Comparison of ENCODE assay signal across 23 mouse cellular contexts in genomic region chr2:30299525-30299924, GRCm38 (mm10). TPM values are rescaled to one million over a fixed set of nuclear protein-coding genes. Genes with fewer than 3 reads are reported as not detected.
DNase-seq lines count a peak whose midpoint lies in the region; ATAC-seq and TF ChIP-seq lines count a peak whose summit lies in the region.
"Had no signal": no experiment of that assay in that cellular context is flagged by ENCODE, and none has a peak within 500 bp of the region (broad histone marks: within the 10 kb centered on the region; RNA-seq: fewer than 3 reads in every experiment).

No protein-coding gene starts in this region.

- H3K79me2 ChIP-seq in CH12.LX (replicated peaks; ENCODE audit: control insufficient read depth, extremely low read depth, insufficient read depth, poor library complexity, severe bottlenecking): no peaks in the 10 kb centered on the region; the same call in 1 of the 2 replicates

- intact Hi-C loops in left cerebral cortex, adult 2 months (cut with DNase I): no loop called here
- intact Hi-C loops in left cerebral cortex, postnatal 10 days (cut with DNase I): no loop called here

- 0 out of 2 replicates have a peak, but pooled peaks cover 2% of the 10 kb centered on the region for H3K4me1 ChIP-seq in heart, postnatal 0 days (ENCODE audit: control insufficient read depth, insufficient read depth)
- no peaks in the 10 kb centered on the region for H3K4me1 ChIP-seq in heart, embryonic 11.5 days (ENCODE audit: control insufficient read depth, insufficient read depth, low read length)
- H3K4me1 ChIP-seq in CH12.LX (ENCODE audit: control insufficient read depth in 1 of 2, insufficient read depth in 2 of 2): no peaks in the 10 kb centered on the region
- H3K4me1 ChIP-seq: embryonic facial prominence, embryonic 13.5 days; forebrain, embryonic 10.5 days had no signal

- H3K4me2 ChIP-seq in heart, postnatal 0 days (ENCODE audit: low read depth, low read length): no peak overlapping the region
- H3K4me2 ChIP-seq in heart, embryonic 11.5 days: no peak overlapping the region
- no peak overlapping the region for H3K4me2 ChIP-seq in CH12.LX (ENCODE audit: insufficient read depth, low read depth, poor library complexity, severe bottlenecking)
- H3K4me2 ChIP-seq: embryonic facial prominence, embryonic 13.5 days had no signal

- no peak overlapping the region for H3K9ac ChIP-seq in heart, postnatal 0 days (replicated peaks; ENCODE audit: low read depth, low read length)
- H3K9ac ChIP-seq in heart, embryonic 11.5 days (ENCODE audit: low read depth, low read length): no peak overlapping the region
- H3K9ac ChIP-seq in CH12.LX (ENCODE audit: insufficient read depth, low read depth): no peak overlapping the region

- TF ChIP-seq POLR2A in CH12.LX (IDR thresholded peaks at IDR 0.05; ENCODE audit: low read depth, low read length): no peak

- no peak for TF ChIP-seq EP300 in heart, postnatal 0 days (IDR thresholded peaks at IDR 0.05; ENCODE audit: low read depth)
- TF ChIP-seq EP300 in CH12.LX (IDR thresholded peaks at IDR 0.05; ENCODE audit: low read length): no peak

- no peaks in the 10 kb centered on the region for H3K27me3 ChIP-seq in heart, postnatal 0 days (ENCODE audit: control insufficient read depth, insufficient read depth, low read length)
- H3K27me3 ChIP-seq in heart, embryonic 11.5 days (ENCODE audit: control insufficient read depth, insufficient read depth, low read length): no peaks in the 10 kb centered on the region
- H3K27me3 ChIP-seq in CH12.LX (replicated peaks): no peaks in the 10 kb centered on the region
- H3K27me3 ChIP-seq in Patski: no peaks in the 10 kb centered on the region
- H3K27me3 ChIP-seq: embryonic facial prominence, embryonic 13.5 days had no signal

- peaks cover 66% of the 10 kb centered on the region for H3K36me3 ChIP-seq in heart, postnatal 0 days (replicated peaks; ENCODE audit: control insufficient read depth, insufficient read depth, low read length)
- peaks cover 20% of the 10 kb centered on the region for H3K36me3 ChIP-seq in heart, embryonic 11.5 days (ENCODE audit: control insufficient read depth, insufficient read depth, low read length)
- peaks cover 40 to 85% of the 10 kb centered on the region in 2 experiments for H3K36me3 ChIP-seq in CH12.LX (replicated peaks in 1 of 2; ENCODE audit: control insufficient read depth in 1 of 2, insufficient read depth in 1 of 2, low read length in 1 of 2)

- H3K9me3 ChIP-seq in heart, postnatal 0 days (replicated peaks; ENCODE audit: control insufficient read depth, low read length): no peaks in the 10 kb centered on the region
- H3K9me3 ChIP-seq in heart, embryonic 11.5 days (replicated peaks; ENCODE audit: control insufficient read depth, low read length): no peaks in the 10 kb centered on the region
- no peaks in the 10 kb centered on the region for H3K9me3 ChIP-seq in CH12.LX (replicated peaks; ENCODE audit: low read length)
- H3K9me3 ChIP-seq: embryonic facial prominence, embryonic 13.5 days; forebrain, embryonic 10.5 days had no signal

- WGBS in heart, postnatal 0 days: 70% methylated on average over 3 of the region's 3 CpGs
- 76% methylated on average over 3 of the region's 3 CpGs for WGBS in heart, embryonic 11.5 days (ENCODE audit: insufficient replicate concordance)

- TF ChIP-seq CTCF in heart, postnatal 0 days (IDR thresholded peaks at IDR 0.05; ENCODE audit: low read depth): peak; percentile 44
- TF ChIP-seq CTCF in left cerebral cortex, adult 2 months (IDR thresholded peaks at IDR 0.05): peak; percentile 30
- TF ChIP-seq CTCF in CH12.LX (conservative IDR thresholded peaks at IDR 0.05 in 1 of 2, IDR thresholded peaks at IDR 0.05 in 1 of 2; ENCODE audit: low read depth in 2 of 2, low read length in 2 of 2): peak in 1 of 2 experiments; percentile 50; a peak in 2 of 4 replicates
- peak; percentile 60 for TF ChIP-seq CTCF in Patski (IDR thresholded peaks at IDR 0.05)

- H3K4me3 ChIP-seq in heart, postnatal 0 days (ENCODE audit: low read depth, low read length): no peak overlapping the region
- H3K4me3 ChIP-seq in heart, embryonic 11.5 days (ENCODE audit: low read depth, low read length): no peak overlapping the region
- no peak overlapping the region for H3K4me3 ChIP-seq in left cerebral cortex, adult 2 months
- H3K4me3 ChIP-seq in CH12.LX (replicated peaks in 1 of 3; ENCODE audit: low read depth in 2 of 3, low read length in 2 of 3, poor library complexity in 1 of 3): no peak overlapping the region
- H3K4me3 ChIP-seq: embryonic facial prominence, embryonic 13.5 days; forebrain, embryonic 10.5 days had no signal

- CTCF ChIA-PET in Patski (lab: Charles Lee): no interaction called here

- in situ Hi-C loops in CH12.LX (cut with MboI; ENCODE audit: low pct_ligation_motif_present, low pct_unique_long_range_greater_than_20kb, low sequenced_read_pairs): no loop called here
- in situ Hi-C loops in Patski (cut with MboI; ENCODE audit: low pct_unique_long_range_greater_than_20kb): no loop called here

- dilution Hi-C loops in CH12.LX (cut with MboI; ENCODE audit: extremely low pct_ligation_motif_present, extremely low pct_unique_long_range_greater_than_20kb, low sequenced_read_pairs): no loop called here

- peak; percentile 8 for DNase-seq in heart, postnatal 0 days (ENCODE audit: low spot score)
- no peak for DNase-seq in left cerebral cortex, adult 2 months (ENCODE audit: extremely low spot score in 1 of 2, low spot score in 2 of 2)
- no peak for DNase-seq in left cerebral cortex, postnatal 10 days (ENCODE audit: extremely low spot score in 1 of 2, low spot score in 2 of 2)
- DNase-seq in CH12.LX (ENCODE audit: extremely low read depth) (peak; percentile 10), Patski (ENCODE audit: low read depth, low spot score) (no peak)
- no peak for DNase-seq in cerebellum, adult 18-20 months
- DNase-seq in frontal cortex, postnatal 36 days (ENCODE audit: low spot score in 2 of 2): no peak
- DNase-seq: thymus, postnatal 4 days had no signal

- TF ChIP-seq RAD21 in CH12.LX (IDR thresholded peaks at IDR 0.05; ENCODE audit: low read depth, low read length): peak; percentile 39

- H3K27ac ChIP-seq in heart, postnatal 0 days (ENCODE audit: low read depth): no peak overlapping the region
- no peak overlapping the region for H3K27ac ChIP-seq in heart, embryonic 11.5 days (ENCODE audit: low read depth, low read length)
- no peak overlapping the region for H3K27ac ChIP-seq in left cerebral cortex, adult 2 months
- H3K27ac ChIP-seq in CH12.LX (ENCODE audit: insufficient read depth, low read depth): no peak overlapping the region
- H3K27ac ChIP-seq: embryonic facial prominence, embryonic 13.5 days; forebrain, embryonic 10.5 days had no signal

- no peak for ATAC-seq in heart, postnatal 0 days (ENCODE audit: insufficient read depth, low read depth)
- ATAC-seq in heart, embryonic 11.5 days (replicated peaks; ENCODE audit: insufficient number of reproducible peaks, low FRiP score, low TSS enrichment): no peak
- ATAC-seq in Patski: no peak
- ATAC-seq: activated CD4-positive, CD25-positive, alpha-beta regulatory T cell, adult 4 months; inflammation-experienced regulatory T-cells, adult 6 months; midbrain, embryonic 16.5 days had no signal

- POLR2A ChIA-PET in Patski (lab: Charles Lee): interaction anchor here (0.6 kb wide), 1 partner anchor 30 kb away, joined by 6 read pairs; no protein-coding TSS in a partner anchor

RNA-seq across cellular contexts. Expression of gene Nup188, which starts 13.3 kb away (rescaled TPM):
- total RNA-seq in heart, postnatal 0 days (2014; rRNA removed; ENCODE audit: low replicate concordance): 24.6 and 32.3 TPM in 2 replicates
- 10.5 and 11.0 TPM in 2 replicates for polyA plus RNA-seq in heart, postnatal 0 days (2015; fragmentation: Nextera tagmentation; extraction: Ambion mirVana)
- polyA plus RNA-seq in heart, embryonic 11.5 days (2014; fragmentation: Nextera tagmentation; extraction: Ambion mirVana): 34.2 and 37.4 TPM in 2 replicates
- 10 to 100 TPM; 21.8 to 23.5 TPM for total RNA-seq in left cerebral cortex, adult 2 months (2021)
- 10 to 100 TPM; 23.7 to 23.9 TPM for total RNA-seq in left cerebral cortex, postnatal 10 days (2021)
- 40.2 and 47.6 TPM in 2 replicates for total RNA-seq in CH12.LX (2012; rRNA removed)
- 19.7 and 20.9 TPM in 2 replicates for total RNA-seq in CH12.LX (2014; rRNA removed)
- polyA plus RNA-seq in CH12.LX (2012; ENCODE audit: insufficient read length, low read depth): 58.8 and 61.2 TPM in 2 replicates
- 36.7 TPM for polyA plus RNA-seq in Patski (2021)

RNA-seq across cellular contexts. Expression of gene Dolk, which starts 13.4 kb away (rescaled TPM):
- total RNA-seq in heart, postnatal 0 days (2014; rRNA removed; ENCODE audit: low replicate concordance): 45.4 and 53.8 TPM in 2 replicates
- 27.2 and 32.8 TPM in 2 replicates for polyA plus RNA-seq in heart, postnatal 0 days (2015; fragmentation: Nextera tagmentation; extraction: Ambion mirVana)
- polyA plus RNA-seq in heart, embryonic 11.5 days (2014; fragmentation: Nextera tagmentation; extraction: Ambion mirVana): 26.6 and 27.7 TPM in 2 replicates
- total RNA-seq in left cerebral cortex, adult 2 months (2021): 10 to 100 TPM; 22.3 to 25.2 TPM
- 10 to 100 TPM; 25.8 to 28.8 TPM for total RNA-seq in left cerebral cortex, postnatal 10 days (2021)
- total RNA-seq in CH12.LX (2012; rRNA removed): 17.4 and 18.1 TPM in 2 replicates
- 11.1 and 11.6 TPM in 2 replicates for total RNA-seq in CH12.LX (2014; rRNA removed)
- polyA plus RNA-seq in CH12.LX (2012; ENCODE audit: insufficient read length, low read depth): 10.8 and 11.8 TPM in 2 replicates
- polyA plus RNA-seq in Patski (2021): 24.0 TPM

RNA-seq across cellular contexts. Expression of gene Gm28038, which starts 18.7 kb away (rescaled TPM):
- total RNA-seq in heart, postnatal 0 days (2014; rRNA removed; ENCODE audit: low replicate concordance): not detected in 2 replicates
- not detected in 2 replicates for polyA plus RNA-seq in heart, postnatal 0 days (2015; fragmentation: Nextera tagmentation; extraction: Ambion mirVana)
- polyA plus RNA-seq in heart, embryonic 11.5 days (2014; fragmentation: Nextera tagmentation; extraction: Ambion mirVana): not detected in 2 replicates
- not detected for total RNA-seq in left cerebral cortex, adult 2 months (2021)
- not detected for total RNA-seq in left cerebral cortex, postnatal 10 days (2021)
- not detected in 2 replicates for total RNA-seq in CH12.LX (2012; rRNA removed)
- total RNA-seq in CH12.LX (2014; rRNA removed): not detected in 2 replicates
- polyA plus RNA-seq in CH12.LX (2012; ENCODE audit: insufficient read length, low read depth): 7.4 TPM in 1 of 2 replicates, not detected in the other
- not detected for polyA plus RNA-seq in Patski (2021)
- total RNA-seq: layer of hippocampus, adult 18-20 months; left cerebral cortex, adult 8-10 months had no signal
- polyA plus RNA-seq: activated CD4-positive, CD25-positive, alpha-beta regulatory T cell, adult 4 months; embryonic facial prominence, embryonic 13.5 days; forebrain, embryonic 10.5 days; frontal cortex, adult 2 months; gonadal fat pad, adult 2 months; limb, embryonic 14.5 days; lung, embryonic 16.5 days; midbrain, embryonic 16.5 days; neural tube, embryonic 14.5 days; small intestine, adult 2 months; stomach, embryonic 16.5 days had no signal

RNA-seq across cellular contexts. Expression of gene Phyhd1, which starts 33.5 kb away (rescaled TPM):
- 12.9 and 47.1 TPM in 2 replicates for total RNA-seq in heart, postnatal 0 days (2014; rRNA removed; ENCODE audit: low replicate concordance)
- polyA plus RNA-seq in heart, postnatal 0 days (2015; fragmentation: Nextera tagmentation; extraction: Ambion mirVana): 14.7 and 15.9 TPM in 2 replicates
- 4.7 and 7.4 TPM in 2 replicates for polyA plus RNA-seq in heart, embryonic 11.5 days (2014; fragmentation: Nextera tagmentation; extraction: Ambion mirVana)
- total RNA-seq in left cerebral cortex, adult 2 months (2021): 10 to 100 TPM; 21.7 to 27.3 TPM
- 10 to 100 TPM; 14.2 to 14.6 TPM for total RNA-seq in left cerebral cortex, postnatal 10 days (2021)
- total RNA-seq in CH12.LX (2012; rRNA removed) (3.1 and 8.9 TPM in 2 replicates), CH12.LX (2014; rRNA removed) (5.7 and 7.1 TPM in 2 replicates)
- polyA plus RNA-seq in CH12.LX (2012; ENCODE audit: insufficient read length, low read depth) (9.7 and 11.5 TPM in 2 replicates), Patski (2021) (22.4 TPM)

RNA-seq across cellular contexts. Expression of gene Gm28035, which starts 59.2 kb away (rescaled TPM):
- total RNA-seq in heart, postnatal 0 days (2014; rRNA removed; ENCODE audit: low replicate concordance): 13.9 TPM in 1 of 2 replicates, not detected in the other
- polyA plus RNA-seq in heart, postnatal 0 days (2015; fragmentation: Nextera tagmentation; extraction: Ambion mirVana): 0.10 and 0.12 TPM in 2 replicates
- polyA plus RNA-seq in heart, embryonic 11.5 days (2014; fragmentation: Nextera tagmentation; extraction: Ambion mirVana): 0.49 TPM in 1 of 2 replicates, not detected in the other
- 10 to 100 TPM; 11.3 to 15.1 TPM for total RNA-seq in left cerebral cortex, adult 2 months (2021)
- 1 to 10 TPM; 6.3 to 7.3 TPM for total RNA-seq in left cerebral cortex, postnatal 10 days (2021)
- total RNA-seq in CH12.LX (2012; rRNA removed): 0.46 and 0.64 TPM in 2 replicates
- 0.27 TPM in 2 replicates for total RNA-seq in CH12.LX (2014; rRNA removed)
- polyA plus RNA-seq in CH12.LX (2012; ENCODE audit: insufficient read length, low read depth): 0.35 and 0.36 TPM in 2 replicates
- polyA plus RNA-seq in Patski (2021): 2.1 TPM
- polyA plus RNA-seq: activated CD4-positive, CD25-positive, alpha-beta regulatory T cell, adult 4 months had no signal

Comparison
In these comparisons a context has a peak if more than half of its experiments do, and no peak if none do; other contexts are left out.
1. DNase-seq: peak in heart, postnatal 0 days (single experiment) and CH12.LX (single experiment); none in left cerebral cortex, adult 2 months (0 of 2), left cerebral cortex, postnatal 10 days (0 of 2), Patski (single experiment), cerebellum, adult 18-20 months (0 of 2) and frontal cortex, postnatal 36 days (0 of 2).